Mouse (Mus musculus): ENCODE measurements around the gene Slc12a8. TPM values are rescaled to one million over a fixed set of nuclear protein-coding genes. Genes with fewer than 3 reads are reported as not detected.

Slc12a8 gene
- total and polyA plus RNA-seq, 3 experiments: 0.49 to 0.89 (median 0.83) TPM

DNA sequence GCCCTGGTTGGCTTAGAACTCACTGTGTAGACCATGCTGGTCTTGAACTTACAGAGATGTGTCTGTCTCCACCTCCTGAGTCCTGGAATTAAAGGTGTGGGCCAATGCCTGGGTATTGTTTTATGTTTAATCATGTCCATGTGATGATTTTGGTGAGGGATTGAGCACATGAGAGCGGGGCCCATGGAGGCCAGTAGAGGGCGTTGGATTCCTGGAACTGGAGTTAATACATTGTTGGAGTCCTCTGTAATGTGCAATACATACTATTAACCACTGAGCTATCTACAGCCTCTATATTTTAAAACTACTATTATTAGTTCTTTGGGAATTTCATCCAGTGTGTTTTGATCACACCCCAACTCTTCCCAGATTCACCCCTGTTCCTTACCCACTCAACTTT is 27.2 kb downstream of the Slc12a8 start:
- DNase-seq: no peak

DNA sequence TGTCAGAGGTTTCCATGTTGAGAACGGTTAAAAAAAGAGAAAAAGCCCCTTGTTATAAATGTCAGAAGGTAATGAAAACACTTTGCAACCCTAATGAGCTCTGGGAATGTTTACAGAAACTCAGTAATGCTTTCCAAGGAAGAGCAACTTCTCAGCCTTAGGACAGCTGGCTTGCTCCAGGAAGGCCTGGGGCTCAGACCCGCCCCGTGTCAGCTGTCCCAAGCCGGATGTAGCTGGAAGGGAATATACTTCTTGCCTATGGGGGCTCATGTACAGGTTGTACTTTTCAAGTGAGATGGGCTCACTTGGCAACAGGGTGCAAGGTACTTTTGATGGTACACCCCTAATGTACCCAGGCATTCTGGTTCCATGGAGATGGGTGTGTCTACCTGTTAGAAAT is 28.4 kb downstream of the Slc12a8 start:
- DNase-seq: no peak

DNA sequence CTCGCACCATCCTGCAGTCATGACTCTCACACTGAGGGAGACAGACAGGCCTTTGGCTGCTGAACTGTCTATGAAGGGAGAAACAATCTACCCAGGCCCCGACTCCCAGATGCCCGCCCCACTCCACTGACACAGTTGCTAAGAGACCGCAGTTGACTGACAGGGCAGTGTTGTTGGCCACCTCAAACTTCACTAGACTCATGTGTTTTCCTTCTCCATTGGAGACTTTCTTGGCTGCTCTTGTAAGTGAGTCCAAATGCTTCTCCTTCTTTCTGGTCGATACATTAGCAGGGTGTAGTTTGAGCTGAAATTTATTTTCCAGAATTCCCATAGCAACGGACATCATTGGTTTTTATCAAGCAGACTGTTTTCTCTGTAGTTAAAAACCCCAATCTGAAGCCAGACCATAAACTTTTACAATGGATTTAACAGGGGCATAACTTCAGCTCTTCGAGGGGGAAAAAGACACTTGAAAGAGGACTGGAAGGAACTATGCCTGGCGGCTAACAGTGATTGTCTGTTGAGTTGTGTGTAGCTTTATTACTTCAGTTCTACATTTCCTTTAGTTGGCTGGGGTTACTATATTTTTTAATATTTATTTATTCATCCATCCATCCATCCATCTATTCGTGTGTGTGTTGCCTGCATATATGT is 36.7 kb downstream of the Slc12a8 start:
- DNase-seq: no peak

DNA sequence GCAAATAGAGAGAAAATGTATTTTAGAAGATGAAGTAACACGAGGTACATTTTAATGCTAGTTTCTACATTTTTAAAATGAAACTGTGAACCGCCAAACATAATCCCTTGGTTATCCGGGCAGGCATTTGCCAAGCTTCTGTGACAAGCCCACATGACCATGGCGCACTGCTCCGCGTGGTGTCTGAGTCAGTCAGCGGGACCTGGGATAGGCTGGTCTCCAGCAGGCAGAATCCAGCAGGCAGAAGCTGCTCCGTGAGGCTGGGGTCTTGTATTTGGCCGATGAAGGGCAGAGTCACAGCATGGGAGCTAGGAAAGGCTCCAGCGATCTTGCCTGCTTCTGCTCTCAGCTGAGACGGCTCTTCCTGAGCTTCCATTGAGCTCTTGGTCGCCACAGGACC is 41.0 kb downstream of the Slc12a8 start:
- DNase-seq: no peak

DNA sequence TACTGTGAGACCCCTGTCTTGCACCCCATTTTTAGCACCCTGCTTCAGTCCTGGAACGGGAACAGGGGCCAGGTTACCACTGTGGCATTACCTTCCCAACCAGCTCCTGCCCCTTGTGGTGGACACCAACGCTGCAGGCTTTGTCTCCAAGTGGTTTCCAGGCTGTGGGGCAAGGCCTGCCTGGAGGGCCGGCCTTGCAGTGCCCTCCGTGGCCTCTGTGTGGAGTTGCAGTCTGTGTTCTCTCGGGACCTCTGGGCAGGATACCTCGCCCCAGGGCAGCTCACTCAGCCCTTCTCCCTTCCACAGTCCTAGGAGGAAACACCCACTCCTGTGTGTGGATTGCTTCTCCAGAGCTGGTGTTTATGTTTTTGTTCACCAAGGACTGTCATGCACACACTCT is 43.2 kb downstream of the Slc12a8 start:
- DNase-seq: peak; percentile 91

DNA sequence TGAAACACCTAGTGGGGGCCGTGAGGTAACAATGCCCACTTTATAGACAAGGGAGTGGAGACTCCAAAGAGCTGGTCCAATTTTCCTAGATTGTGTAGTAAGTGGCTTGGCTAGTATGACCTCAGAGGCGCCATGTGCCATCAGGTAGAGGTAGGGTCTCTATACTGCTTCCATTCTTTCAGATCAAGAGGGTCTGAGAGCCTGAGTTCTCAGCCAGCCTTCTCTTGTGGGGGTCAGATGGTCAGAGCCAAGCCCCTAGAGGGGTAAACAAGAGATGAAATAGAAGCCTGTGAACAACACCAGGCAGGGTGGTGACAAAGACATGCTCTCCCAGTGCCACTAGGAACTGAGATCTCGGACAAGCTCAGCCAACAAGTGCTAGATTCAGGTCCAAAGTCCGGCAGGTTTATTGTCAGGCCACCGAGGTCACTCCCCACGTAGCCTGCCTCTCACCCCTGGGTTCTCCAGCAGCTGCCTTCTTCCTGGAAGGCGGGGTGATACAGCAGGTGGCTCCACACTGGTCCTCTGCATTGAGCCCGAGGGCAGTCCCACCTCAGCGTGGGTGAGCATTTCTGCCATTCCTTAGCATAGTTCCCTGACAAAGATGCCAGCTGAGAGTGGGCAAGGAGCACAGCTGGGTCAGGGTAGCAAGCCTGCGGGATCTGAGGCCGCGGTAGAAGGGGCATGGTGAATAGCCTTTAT is 44.3 kb downstream of the Slc12a8 start:
- DNase-seq: no peak

DNA sequence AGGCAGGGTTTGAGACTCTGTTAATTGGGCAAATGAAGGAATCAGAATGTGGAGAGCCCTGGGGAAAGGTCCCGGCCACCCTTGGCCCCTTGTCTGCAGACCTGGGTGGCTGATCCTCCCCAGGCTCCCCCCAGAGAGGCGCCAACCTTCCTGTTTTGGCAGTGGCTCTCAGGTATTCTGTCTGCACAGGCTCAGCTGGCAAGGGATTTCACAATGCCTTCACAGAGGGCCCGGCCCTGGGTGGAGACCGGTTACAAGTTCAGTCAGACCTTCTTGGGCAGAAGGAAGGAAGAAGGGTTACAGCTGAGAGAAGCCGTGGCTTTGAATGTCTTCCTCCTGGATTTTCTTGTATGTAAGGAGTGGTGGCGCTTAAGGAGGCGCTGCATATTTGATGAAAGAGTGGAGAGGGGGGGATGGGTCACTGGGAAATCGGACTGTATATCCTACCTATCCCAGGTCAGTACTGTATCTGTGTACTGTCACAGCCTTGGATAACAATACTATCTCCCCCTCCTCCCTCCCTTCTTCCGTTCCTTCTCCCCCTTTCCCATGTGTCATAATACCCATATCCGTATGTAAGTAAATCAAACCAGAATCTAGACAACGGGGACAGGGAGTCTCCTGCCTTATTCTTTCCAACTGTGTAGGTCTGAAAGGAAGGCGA is 45.9 kb downstream of the Slc12a8 start:
- DNase-seq: peak; percentile 59

DNA sequence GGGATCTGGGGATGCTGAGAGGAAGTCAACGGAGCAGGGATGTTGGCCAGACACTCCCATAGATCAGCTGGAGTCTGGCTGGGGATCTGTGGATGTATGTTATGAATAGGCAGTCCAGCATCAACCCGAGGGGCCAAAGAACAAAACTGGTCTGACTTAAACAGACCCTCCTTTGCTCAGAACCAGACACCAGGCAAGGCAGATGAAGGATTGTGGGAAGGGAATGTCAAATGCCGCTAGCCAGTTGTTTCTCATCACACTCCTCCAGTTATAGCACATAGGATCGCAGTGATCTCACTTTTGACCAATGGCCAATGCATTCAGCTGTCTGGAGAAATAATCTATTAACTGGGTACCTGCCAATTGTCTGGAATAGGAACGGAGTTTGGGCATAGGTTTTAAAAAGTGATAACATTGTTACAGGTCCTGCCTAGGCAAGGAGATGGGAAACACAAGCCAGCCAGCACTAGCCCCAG is 46.4 kb downstream of the Slc12a8 start:
- peak; percentile 30 for DNase-seq

DNA sequence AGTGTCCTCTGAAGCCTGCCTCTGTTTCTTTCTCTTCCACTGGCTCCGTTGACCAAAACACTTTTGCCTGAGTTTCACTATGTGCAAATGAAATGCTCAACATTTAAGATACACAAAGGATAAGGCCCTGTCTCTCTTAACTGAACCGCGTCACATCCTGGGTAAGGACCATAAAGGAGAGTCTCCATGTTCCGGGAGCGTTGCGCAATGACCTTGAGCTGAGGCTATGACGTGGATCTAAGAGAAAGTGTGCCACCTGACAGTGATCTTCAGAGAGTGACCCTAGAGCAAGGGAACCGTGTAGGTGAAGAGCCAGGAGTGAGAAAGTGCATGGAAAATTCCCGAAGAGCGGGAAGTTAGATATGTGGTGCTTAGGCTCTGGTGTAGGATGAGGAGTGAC is 49.3 kb downstream of the Slc12a8 start:
- no peak for DNase-seq

DNA sequence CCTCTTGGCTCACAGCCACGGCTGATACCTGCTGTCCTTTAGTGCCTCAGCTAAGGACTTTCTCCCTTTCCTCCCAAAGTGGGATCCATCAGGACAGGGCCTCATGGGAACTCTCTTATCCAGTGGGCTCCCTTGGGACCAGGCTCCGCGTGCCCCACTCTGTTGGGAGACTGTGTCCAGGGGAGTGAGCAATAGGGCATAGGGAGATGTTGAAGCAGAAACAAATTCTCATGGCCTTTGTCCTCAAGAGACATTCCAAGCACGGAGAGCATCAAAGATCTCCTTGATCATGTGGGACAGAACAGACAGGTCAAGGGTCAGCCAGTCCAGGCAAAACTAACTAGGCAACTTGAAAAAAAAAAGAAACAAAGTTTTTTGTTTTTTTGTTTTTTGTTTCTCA is 50.6 kb downstream of the Slc12a8 start:
- DNase-seq: no peak

DNA sequence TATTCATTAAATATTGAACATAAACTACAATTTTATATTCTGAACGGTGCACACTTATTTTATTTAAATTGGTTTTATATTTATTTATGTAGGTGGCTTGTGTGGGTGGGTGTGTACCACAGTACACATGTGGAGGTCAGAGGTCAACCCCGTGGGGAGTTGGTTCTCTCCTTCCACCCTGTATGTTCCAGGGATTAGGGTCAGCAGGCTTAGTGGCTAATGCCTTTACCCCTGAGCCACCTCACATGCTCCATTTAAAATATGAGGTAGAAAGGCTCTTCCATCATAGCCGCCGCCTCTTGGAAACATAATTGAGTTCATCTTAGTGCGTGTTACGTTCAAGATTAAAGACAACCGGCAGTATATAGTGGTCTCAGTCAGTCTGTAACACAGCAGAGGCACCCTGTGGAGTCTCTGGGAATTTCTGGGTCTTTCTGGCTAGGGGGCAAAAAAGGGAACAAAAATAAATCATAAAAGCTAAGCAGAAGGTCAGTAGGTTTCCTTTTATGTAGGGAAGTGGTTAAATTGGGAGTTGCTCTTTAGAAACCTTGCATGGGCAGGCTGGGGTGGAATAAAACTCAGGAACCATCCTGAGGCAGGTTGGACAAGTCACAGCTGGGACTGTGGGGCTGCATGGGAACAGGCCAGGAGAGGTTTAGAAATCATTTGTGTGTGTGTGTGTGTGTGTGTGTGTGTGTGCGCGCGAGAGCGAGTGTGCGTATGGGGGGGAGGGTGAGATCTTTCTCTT is 51.3 kb downstream of the Slc12a8 start:
- no peak for DNase-seq

DNA sequence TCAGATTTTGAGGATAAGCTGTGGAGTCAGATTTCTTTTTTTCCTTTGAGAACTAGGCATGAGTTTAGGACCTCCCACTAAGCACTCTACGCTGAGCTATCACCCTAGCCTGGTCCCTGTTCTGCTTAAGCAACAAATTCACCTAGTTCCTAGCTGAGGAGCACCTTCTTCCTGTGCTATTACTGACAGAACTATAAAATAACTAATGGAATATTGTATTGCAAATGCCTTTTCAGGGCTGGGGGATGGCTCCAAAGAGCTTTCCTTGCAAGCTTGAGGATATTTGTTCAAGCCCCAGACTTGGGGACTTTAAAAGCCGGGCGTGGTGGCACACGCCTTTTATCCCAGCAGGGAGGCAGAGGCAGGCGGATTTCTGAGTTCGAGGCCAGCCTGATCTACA is 55.5 kb downstream of the Slc12a8 start:
- DNase-seq: no peak

DNA sequence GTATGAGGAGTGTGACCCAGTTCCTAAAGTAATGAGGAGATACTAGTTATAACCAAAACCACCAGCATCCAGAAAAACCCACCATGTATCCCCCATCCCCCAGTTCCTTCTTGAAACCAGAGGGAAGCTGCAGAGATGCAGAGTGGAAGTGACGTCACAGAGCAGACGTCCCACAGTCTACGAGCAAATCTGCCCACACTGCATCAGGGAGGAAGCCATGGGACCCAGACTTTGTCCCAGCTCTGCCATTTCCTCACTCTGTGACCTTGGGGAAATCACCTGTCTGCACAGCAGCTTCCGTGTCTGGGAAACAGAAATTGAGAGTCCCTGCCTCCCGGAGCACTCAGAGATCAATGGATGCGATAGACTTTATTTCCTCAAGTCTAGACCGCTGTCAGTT is 56.6 kb downstream of the Slc12a8 start:
- no peak for DNase-seq

DNA sequence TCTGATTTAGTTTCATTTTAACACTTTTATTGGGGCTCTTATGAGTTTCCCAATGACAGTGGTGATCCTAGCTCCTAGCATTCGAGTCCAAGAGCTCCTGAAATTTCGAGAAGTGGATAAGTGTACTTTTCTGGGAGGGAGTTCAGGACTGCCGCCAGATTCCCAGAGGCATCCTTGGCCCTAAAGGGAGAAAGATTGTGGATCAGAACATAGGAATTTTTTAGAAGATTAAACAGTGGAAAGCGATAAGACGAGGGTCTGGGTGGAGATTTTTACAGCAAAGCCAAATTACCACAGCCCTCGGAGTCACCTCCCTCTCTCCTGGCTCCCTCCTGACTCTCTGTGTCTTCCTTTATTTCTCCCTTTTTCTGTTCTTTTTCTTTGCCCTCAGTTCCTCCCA is 58.6 kb downstream of the Slc12a8 start:
- DNase-seq: no peak

DNA sequence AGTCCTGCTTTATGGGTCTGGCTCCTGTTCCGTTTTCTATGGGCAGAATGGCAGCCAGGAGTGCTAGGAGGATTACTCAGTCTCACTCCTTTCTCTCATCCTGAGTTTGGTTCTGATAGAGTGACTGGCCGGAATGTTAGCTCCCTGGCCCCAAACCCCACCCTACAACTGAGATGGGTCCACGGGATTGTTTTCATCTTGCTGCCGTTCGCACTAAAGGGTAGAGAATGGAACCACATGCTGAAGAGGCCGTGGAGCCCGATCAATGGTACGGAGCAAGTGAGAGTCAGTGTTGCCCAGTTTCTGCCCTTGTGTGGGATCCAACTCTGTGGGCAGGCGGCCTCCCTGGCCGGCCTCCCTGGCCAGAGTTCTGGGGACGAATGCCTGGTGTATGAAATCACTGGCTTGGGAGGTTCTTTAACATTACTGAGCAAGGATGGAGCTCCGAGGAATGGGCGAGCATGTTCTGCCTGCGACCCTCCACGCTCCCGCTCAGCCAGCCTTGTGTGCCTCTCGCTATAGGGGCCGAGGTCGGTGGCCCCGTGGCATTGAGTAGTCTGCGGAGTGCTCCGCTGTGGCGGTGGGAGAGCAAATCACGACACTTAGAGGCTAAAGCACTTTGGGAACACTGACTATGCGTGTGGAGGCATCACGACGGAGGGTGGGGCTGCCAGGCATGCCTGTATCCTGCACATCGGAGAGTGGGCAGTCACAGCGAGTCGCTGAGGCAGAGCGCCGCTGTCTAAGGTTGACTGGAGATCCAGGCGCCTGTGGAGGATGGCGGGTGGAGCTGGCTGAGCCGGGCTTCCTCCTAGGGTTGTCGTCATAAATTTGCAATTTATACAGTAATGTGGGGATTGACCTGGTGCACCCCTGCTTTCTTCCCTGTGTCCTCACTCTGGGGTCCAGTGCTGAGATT is 59.4 kb downstream of the Slc12a8 start:
- peak; percentile 43 for DNase-seq

DNA sequence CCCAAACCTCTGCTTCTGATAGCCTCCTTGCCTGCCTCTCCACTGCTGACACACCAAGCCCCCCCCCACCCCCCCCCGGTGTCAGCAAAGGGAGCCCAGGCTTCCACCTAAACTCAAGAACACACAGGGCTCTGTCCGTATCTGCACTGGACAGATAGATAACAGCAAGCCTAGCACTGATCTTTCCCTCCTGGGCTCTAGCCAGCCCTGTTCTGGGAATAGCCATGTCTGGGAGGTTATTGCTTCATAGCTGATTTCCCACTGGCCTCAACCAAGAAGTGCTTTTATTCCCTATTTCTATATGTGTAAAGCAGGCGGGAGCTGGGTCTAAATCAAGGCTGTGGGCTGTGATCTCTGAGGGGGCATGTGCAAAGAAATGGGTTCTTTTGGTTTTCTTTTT is 61.3 kb downstream of the Slc12a8 start:
- DNase-seq: peak; percentile 20

DNA sequence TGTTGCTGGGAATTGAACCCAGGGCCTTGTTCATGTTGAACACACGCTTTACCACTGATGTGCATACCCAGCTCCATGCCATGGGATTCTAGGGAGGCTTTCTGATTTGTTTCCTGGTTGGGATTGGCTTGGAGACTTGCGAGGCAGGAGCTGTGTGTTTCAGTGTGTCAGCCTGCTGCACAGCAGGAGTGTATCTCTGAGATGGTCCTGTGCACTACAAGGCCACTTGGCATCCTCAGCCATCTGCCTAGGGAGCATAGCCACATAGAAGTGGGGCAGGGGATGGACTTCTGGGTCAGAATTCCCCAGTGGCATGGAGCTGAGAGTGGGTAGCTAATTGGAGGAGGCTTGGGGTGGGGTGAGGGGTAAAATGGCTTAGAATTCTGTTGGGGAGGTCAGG is 63.2 kb downstream of the Slc12a8 start:
- DNase-seq: no peak

DNA sequence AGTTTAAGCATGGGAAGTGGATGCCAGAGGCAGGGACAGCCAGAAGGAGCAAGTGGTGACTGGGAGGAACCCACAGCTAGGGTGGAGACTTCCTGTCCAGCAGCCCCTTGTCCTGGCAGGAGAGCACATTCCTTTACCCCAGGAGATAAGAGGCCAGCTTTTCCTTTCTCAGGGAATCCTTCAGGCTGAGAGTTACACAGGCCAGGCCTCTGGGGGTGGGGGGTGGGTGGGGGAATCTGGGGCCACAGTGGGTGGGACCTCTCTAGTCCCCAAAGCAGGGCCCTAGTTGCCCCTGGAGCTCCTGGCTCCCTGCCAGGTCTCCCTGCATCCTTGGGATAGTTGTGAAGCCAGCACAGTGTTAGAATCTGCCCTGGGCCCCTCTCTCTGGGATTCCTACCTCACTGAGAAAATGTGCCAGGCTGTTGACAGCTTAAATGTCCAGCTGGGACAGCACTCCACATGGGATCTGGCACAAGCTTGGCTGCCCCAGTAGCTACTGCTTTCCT is 63.7 kb downstream of the Slc12a8 start:
- DNase-seq: peak; percentile 46

DNA sequence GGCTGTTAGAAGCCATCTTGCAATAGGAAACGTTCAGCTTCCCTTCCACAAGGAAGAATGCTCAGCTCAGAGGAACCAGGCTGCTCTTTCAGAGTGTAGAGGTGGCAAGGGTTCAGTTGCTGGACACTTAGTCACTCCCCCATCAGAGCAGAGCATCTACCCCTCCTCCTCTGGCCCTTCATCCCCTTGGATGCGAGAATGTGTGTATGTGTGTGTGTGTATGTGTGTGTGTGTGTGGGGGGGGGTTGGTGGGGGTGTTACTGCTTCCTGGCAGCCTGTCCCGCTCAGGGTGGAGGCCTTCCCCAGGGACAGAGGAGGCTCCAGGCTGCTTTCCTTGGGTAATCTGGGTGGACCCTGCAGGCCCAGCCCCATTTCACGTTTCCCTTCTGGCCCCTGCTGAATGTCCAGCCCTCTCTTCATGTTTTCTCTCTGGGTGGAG is 64.6 kb downstream of the Slc12a8 start:
- peak; percentile 56 for DNase-seq

DNA sequence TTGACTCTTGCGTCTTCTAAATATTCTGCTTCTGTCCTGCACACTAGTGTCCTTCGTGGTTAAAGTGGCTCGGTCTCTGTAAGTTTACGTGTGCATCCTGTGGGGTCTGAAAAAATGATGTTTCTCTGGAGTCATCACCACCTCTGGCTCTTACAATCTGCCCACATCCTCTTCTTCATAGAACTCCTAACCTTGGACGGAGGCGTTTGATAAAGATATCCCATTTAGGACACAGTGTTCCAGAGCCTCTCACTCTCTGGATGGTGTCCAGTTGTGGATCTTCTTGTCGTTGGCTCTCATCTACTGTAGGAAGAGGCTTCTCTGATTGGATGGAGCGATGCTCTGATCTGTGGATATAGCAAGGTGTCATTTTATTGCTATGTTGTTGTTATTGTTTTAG is 65.4 kb downstream of the Slc12a8 start:
- no peak for DNase-seq

DNA sequence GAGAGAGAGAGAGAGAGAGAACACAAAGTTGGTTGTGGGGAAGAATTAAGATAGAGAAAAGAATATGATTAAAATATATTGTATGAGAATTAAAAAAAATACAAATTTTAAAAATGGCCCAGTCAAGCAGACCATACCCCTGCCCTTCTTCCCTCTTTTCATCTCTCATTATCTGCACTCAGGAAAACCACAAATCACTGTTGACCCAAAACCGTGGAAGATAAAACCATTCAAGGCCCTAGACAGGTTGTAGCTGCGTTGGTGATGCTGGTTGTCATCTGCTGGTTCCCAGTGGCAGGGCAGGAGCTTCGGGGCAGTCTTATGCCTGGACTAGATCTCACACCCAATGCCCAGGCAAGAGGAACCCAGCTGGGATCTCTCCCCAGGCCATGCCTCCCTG is 66.2 kb downstream of the Slc12a8 start:
- DNase-seq: no peak
